Mouse (Mus musculus) neural tube, embryonic 15.5 days (tissue): ENCODE results near the gene Rheb. TPM values are rescaled to one million over a fixed set of nuclear protein-coding genes. Genes with fewer than 3 reads are reported as not detected.
"Not testable (repeated sequence)": the region's sequence is repeated elsewhere in the genome, so short reads cannot be mapped to it uniquely, and the experiment has no call there.

Experiments
- ATAC-seq: fragments of 200-750 bp; cut with Nextera tagmentation; 2 replicates; pipeline ENCODE4 v1.8.0; 2017; ENCODE audit warnings: mild to moderate bottlenecking, moderate TSS enrichment, moderate library complexity; ENCODE audit not compliant: low FRiP score
- H3K27ac ChIP-seq: fragments of 300-500 bp; sonication (generic); replicated peaks from 2 replicates; pipeline ENCODE4 v1.5.1; 2015; ENCODE audit warnings: mild to moderate bottlenecking, inconsistent platforms
- H3K27me3 ChIP-seq: fragments of 300-500 bp; sonication (generic); replicated peaks from 2 replicates; pipeline ENCODE4 v1.6.1; 2015; ENCODE audit warnings: inconsistent platforms
- H3K36me3 ChIP-seq: fragments of 300-500 bp; sonication (generic); 2 replicates; pipeline ENCODE4 v1.6.1; 2015; ENCODE audit warnings: inconsistent platforms
- H3K4me1 ChIP-seq: fragments of 300-500 bp; sonication (generic); 2 replicates; pipeline ENCODE4 v1.6.1; 2015; ENCODE audit warnings: inconsistent platforms
- H3K4me2 ChIP-seq: fragments of 300-500 bp; sonication (generic); 2 replicates; pipeline ENCODE4 v1.6.1; 2015; ENCODE audit warnings: inconsistent platforms, mild to moderate bottlenecking, moderate library complexity
- H3K4me3 ChIP-seq: fragments of 300-500 bp; sonication (generic); replicated peaks from 2 replicates; pipeline ENCODE4 v1.5.1; 2015; ENCODE audit warnings: mild to moderate bottlenecking, inconsistent platforms
- H3K9ac ChIP-seq: fragments of 300-500 bp; sonication (generic); replicated peaks from 2 replicates; pipeline ENCODE4 v1.6.1; 2015; ENCODE audit warnings: mild to moderate bottlenecking, inconsistent platforms
- H3K9me3 ChIP-seq: fragments of 300-500 bp; sonication (generic); replicated peaks from 2 replicates; pipeline ENCODE4 v1.6.1; 2016; ENCODE audit warnings: inconsistent platforms
- WGBS: fragments of 180-500 bp; shearing (Covaris S2); methylation state at CpG from one replicate; pipeline ENCODE4 v1.1.7; 2015; ENCODE audit warnings: mixed read lengths; 5-methylcytosine and 5-hydroxymethylcytosine counted together
- polyA plus RNA-seq: library from polyadenylated mRNA; unstranded; fragments of >200 nt; fragmentation: Nextera tagmentation; extraction: Ambion mirVana; gene quantifications from 2 replicates; pipeline ENCODE4 v1.2.1, GENCODE M21; 2015

Rheb gene
- polyA plus RNA-seq, 1 experiment from 2014 or later: 258 TPM

DNA sequence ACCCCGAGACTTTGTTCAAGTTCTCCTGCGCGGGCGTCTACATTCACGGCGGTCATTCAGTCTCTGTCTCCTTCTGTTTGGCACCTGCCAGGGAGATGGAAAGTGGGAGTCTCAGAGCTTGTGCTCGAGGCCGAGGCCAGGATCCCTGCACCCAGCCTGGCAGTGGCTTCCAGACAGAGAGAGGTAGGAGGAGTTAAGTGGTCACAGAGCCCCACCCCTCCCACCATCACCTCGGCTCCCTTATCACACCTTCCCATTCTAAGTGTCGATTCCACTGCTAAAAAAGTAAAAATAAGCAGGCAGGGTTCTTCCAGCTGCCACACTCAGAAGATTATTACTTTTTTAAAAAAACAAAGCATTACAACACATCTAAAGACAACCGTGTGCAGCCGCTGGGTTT lies 21.4 kb upstream of the Rheb start:
- Histone ChIP-seq H3K9me3 (no peaks in the 10 kb centered on the region), H3K27ac (no peak overlapping the region), H3K9ac (no peak overlapping the region), H3K4me2 (no peak overlapping the region), H3K27me3 (no peaks in the 10 kb centered on the region), H3K36me3 (peaks cover 59% of the 10 kb centered on the region), H3K4me3 (no peak overlapping the region), H3K4me1 (no peaks in the 10 kb centered on the region)
- WGBS: 86% methylated on average over 12 of the region's 12 CpGs
- ATAC-seq: no peak

DNA sequence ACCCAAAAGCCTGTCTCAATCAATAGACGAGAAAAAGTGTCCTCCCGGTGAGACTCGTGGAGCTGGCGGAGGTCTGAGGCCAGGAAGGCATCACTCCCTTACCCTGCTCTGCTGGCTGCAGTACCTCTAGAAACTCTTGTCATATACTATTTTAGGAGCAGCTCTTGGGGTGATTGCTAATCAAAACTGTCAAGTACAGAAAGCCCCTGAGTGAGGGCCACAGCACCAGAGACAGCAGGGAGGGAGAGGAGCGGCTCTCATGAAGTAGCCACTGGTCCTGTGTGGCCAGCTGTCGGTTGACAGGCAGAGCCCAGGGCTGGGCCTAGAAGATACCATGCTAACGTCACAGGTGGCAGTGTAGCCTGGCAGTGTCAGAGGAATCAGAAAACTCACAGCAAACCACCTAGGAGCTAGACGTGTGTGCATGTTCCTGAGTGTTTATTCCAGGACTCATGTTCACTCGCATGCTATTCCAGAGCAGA lies 19.1 kb upstream of the Rheb start:
- 89% methylated on average over 9 of the region's 9 CpGs for WGBS
- ATAC-seq: no peak

DNA sequence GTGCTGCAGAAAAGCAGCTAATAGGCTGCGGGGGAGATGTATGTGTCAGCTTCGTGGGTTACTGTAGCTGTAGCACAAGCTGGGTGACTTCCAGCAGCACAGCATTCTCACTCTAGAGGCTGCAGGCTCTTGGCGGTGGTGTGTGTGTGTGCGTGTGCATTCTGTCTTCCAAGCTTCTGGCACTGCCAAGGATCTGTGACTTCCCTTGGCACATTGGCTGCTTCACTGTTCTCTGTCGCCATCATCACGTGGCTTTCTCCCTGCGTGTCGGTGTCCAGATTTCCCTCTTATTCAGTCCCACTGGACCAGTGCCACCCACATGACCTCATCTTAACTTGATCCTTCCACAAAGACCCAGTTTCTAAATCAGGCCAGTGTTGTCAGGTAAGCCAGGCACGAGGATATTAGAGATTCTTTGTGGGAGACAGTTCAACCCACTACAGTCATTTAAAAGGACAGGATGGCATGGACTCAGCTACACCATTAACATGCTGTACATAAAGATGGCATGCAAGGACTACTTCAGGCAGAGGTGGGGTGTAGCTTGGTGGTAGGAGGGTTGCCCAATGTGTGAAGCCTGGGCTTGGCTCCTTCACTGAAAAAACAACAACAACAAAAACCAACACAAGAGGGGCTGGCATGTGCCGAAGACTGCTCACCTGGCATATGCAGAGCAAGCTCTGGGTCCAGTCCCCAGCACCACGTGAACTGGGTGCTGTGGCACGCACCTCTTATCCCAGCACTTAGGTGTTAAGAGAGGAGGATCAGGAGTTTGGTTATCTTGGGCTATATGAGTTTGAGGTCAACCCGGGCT lies 18.4 kb upstream of the Rheb start:
- Histone ChIP-seq H3K4me1 (no peaks in the 10 kb centered on the region), H3K9me3 (no peaks in the 10 kb centered on the region), H3K4me3 (no peak overlapping the region), H3K27me3 (no peaks in the 10 kb centered on the region), H3K36me3 (peaks cover 37% of the 10 kb centered on the region), H3K9ac (no peak overlapping the region), H3K4me2 (no peak overlapping the region), H3K27ac (0 out of 2 replicates have a peak overlapping the region, but pooled peaks have one; percentile 9)
- 80% methylated on average over 13 of the region's 13 CpGs for WGBS
- ATAC-seq: peak; percentile 77

More for the DNA sequence above, 19.1 kb upstream of the Rheb start:
- Histone ChIP-seq H3K4me1 (no peaks in the 10 kb centered on the region), H3K9ac (no peak overlapping the region), H3K27me3 (no peaks in the 10 kb centered on the region), H3K4me3 (no peak overlapping the region), H3K36me3 (peaks cover 41% of the 10 kb centered on the region), H3K27ac (no peak overlapping the region), H3K4me2 (no peak overlapping the region), H3K9me3 (no peaks in the 10 kb centered on the region)

DNA sequence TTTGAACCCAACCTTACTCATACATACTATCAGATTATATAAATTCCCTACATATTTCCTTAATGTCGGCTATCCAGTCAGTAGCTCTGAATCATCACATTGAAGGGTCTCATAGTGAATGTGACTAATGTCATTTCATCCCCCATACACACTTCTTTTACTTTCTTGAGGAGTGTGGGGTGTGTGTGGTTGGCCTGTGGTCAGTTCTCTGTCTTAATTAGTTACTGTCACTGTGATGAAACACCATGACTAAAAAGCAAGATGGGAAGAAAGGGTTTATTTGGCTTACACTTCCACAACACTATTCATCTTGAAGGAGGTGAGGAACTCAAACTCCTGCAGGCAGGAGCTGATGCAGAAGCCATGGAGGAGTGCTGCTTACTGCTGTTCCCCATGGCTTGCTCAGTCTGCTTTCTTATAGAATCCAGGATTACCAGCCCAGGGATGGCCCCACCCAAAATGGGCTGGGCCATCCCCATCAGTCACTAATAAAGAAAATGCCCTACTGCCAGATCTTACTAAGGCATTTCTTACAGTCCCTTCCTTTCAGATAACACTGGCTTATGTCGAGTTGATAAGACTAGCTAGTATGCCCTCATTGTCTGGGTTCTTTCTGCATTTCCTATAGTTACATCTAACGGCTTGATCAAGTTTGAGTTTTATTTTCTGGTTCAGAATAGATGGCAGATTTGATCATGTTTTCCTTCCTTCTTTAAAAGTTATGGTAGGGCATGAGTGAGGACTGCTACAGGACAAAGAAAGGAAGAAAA lies 17.5 kb upstream of the Rheb start:
- Histone ChIP-seq H3K9me3 (no peaks in the 10 kb centered on the region), H3K27me3 (no peaks in the 10 kb centered on the region), H3K27ac (no peak overlapping the region), H3K4me2 (no peak overlapping the region), H3K4me1 (no peaks in the 10 kb centered on the region), H3K9ac (no peak overlapping the region), H3K36me3 (peaks cover 34% of the 10 kb centered on the region), H3K4me3 (no peak overlapping the region)
- no peak for ATAC-seq
- WGBS: 83% methylated on average over 3 of the region's 3 CpGs

DNA sequence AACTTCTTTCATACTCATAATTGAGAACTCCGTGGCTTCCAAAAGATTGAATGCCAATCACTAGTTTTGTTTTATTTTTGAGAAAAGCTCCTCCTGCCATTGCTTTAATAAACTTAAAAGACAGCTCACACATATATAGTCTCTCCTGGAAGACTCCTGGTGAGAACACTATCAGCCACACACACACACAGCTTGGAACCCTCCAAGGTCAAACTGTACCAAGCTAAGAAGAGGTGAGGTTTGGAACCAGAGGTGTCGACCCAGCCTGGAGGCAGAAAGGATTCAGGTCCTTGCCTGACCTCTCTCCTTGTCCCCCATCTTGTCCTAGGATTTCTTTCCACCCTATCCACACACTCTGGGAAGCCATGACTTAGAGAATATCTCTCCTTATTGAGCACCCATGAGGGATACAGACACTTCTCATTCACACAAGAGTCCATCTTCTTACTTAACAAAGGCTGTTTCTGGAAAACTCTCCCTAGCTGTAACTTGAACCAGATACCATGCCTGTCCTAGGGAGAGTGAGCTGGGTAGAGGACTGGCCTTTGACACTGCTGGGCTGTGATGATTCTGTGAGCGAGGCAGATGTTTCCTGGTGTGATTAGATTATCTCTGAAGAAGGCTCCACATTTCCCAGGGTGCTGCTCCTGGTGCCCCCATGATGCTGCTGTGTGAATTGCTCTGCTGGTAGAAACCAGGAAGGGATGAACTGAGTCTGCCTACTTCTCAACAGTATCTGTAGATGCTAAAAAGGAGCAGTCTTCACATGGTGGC lies 12.6 kb upstream of the Rheb start:
- Histone ChIP-seq H3K4me2 (no peak overlapping the region), H3K4me1 (no peaks in the 10 kb centered on the region), H3K27me3 (no peaks in the 10 kb centered on the region), H3K4me3 (no peak overlapping the region), H3K9me3 (no peaks in the 10 kb centered on the region), H3K27ac (no peak overlapping the region), H3K36me3 (no peaks in the 10 kb centered on the region), H3K9ac (no peak overlapping the region)
- WGBS: 79% methylated on average over 3 of the region's 3 CpGs
- no peak for ATAC-seq

DNA sequence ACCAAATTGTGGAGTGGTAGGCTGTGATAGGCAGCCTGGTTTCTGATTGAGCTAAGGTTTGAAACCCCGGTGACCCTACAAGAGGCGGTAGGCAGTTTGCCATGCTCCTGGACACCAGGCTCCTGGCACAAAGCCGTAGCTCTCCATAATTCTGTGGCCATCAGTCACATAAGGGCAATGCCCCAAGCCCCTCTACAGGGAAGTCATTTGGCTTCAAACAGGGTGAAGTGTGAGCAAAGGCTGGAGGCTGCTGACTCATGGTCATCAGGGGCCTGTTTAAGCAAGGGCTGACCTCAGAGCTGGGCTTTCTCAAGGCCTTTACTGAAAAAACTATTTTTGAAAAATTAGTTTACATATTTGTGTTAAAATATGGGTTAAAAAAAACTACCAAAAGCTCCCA lies 11.8 kb upstream of the Rheb start:
- H3K4me2 ChIP-seq: no peak overlapping the region
- H3K4me1 ChIP-seq: no peaks in the 10 kb centered on the region
- no peak overlapping the region for H3K27ac ChIP-seq
- no peak overlapping the region for H3K4me3 ChIP-seq
- no peak for ATAC-seq
- H3K9me3 ChIP-seq: no peaks in the 10 kb centered on the region
- no peaks in the 10 kb centered on the region for H3K27me3 ChIP-seq
- H3K9ac ChIP-seq: no peak overlapping the region
- H3K36me3 ChIP-seq: no peaks in the 10 kb centered on the region
- 91% methylated on average over 3 of the region's 3 CpGs for WGBS

DNA sequence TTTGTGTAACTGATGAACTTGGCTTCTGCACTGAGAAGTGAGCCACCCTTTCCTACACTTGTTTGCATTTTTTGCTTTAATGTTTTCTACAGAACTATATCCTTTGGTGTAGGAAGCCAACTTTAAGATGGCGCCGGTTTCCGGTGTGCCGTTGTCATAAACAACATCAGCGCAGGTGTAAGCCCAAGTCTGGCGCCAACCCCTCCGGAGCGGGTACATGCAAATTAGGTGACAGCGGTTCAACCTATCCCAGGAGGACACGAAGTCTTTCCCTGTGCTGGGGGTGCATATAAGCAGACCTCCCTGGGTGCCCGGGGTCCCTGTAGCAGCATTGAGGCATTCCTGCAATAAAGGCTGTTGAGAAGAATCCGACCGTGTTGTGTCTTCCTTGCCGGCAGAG lies 5.8 kb upstream of the Rheb start:
- 84% methylated on average over 14 of the region's 14 CpGs for WGBS

DNA sequence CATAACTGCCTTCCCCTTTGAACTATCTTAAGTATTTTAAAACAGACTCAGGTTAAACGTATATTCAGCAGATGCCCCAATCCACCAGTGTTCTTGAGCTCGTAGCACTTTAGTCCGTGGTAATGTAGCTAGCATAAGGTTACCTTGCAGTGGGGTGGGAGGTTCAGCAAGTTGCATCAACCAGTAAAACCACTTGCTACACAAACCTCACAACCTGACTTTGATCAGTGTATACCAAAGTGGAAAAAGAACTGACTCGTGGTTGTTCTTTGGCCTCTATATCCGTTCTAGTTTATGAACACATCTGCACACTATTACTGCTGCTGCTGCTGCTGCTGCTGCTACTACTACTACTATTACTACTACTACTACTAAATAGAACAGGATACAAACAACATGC lies 1.4 kb upstream of the Rheb start:
- peak overlapping the region; percentile 98 for H3K27ac ChIP-seq
- H3K27me3 ChIP-seq: no peaks in the 10 kb centered on the region
- H3K9ac ChIP-seq: 0 out of 2 replicates have a peak overlapping the region, but pooled peaks have one; percentile 73
- H3K4me3 ChIP-seq: no peak overlapping the region
- peaks cover 33% of the 10 kb centered on the region for H3K4me1 ChIP-seq
- no peaks in the 10 kb centered on the region for H3K9me3 ChIP-seq
- H3K36me3 ChIP-seq: no peaks in the 10 kb centered on the region
- H3K4me2 ChIP-seq: peak overlapping the region; percentile 93
- ATAC-seq: no peak
- WGBS: 92% methylated on average over 5 of the region's 5 CpGs

More for the DNA sequence above, 5.8 kb upstream of the Rheb start:
- H3K36me3 ChIP-seq, H3K9ac ChIP-seq, H3K27ac ChIP-seq, H3K4me1 ChIP-seq, ATAC-seq, H3K4me2 ChIP-seq, H3K27me3 ChIP-seq, H3K4me3 ChIP-seq, H3K9me3 ChIP-seq: not testable (repeated sequence)

DNA sequence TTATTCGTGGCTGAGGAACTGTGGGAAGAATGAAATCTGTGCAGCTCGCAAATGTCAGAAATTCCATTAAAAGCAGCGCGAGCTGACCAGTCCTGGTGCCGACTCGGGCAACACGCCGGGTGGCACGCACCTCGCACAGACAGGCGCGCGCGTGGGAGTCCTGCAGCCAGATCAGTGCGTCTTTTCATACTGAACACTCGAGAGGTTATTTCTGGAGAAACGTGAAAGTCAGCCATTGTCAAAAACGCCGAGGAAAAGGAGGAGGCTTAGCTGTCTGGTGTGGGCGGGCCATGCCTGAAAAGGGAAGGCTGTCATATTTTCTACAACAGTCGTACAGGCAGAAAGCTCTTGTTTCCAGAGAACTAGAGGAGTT lies 665 bp upstream of the Rheb start:
- WGBS: 1% methylated on average over 21 of the region's 21 CpGs
- peak overlapping the region; percentile 98 for H3K27ac ChIP-seq
- peak overlapping the region; percentile 93 for H3K4me2 ChIP-seq
- H3K4me1 ChIP-seq: peaks cover 37% of the 10 kb centered on the region
- no peaks in the 10 kb centered on the region for H3K36me3 ChIP-seq
- H3K4me3 ChIP-seq: peak overlapping the region; percentile 89
- H3K27me3 ChIP-seq: no peaks in the 10 kb centered on the region
- peak; percentile 33 for ATAC-seq
- peak overlapping the region; percentile 73 for H3K9ac ChIP-seq
- no peaks in the 10 kb centered on the region for H3K9me3 ChIP-seq

DNA sequence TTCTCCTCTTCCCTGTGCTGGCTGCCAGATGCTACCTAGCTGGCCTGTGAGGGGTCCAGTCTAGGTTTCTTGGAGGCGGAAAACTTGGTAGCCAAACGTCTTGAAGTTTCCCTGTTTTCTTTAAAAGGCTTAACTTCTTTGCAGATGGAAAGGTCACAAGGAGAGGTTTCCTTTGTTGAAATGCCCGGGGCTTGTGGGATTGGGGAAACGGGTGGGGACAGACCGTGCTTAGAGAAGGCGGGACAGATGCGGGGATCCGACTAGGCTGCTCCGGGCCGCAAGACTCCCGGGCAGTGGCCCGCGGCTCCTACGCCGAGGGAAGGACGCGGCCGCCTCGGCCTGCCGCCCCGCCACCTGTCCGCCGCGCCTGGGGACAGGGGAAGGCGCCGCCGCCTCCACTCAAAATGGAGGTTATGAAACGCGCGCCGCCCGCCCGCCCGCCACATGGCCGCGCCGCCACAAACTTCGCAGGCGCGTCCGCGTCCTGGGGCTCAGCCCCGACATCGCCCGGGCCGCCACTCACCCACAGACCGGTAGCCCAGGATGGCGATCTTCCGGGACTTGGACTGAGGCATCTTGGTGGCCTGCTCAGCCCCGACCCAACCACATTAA lies 656 bp downstream of the Rheb start:
- Histone ChIP-seq H3K4me1 (peaks cover 42% of the 10 kb centered on the region), H3K9ac (peak overlapping the region; percentile 89), H3K9me3 (no peaks in the 10 kb centered on the region), H3K4me3 (peak overlapping the region; percentile 89), H3K27me3 (no peaks in the 10 kb centered on the region), H3K27ac (peak overlapping the region; percentile 98), H3K36me3 (no peaks in the 10 kb centered on the region), H3K4me2 (peak overlapping the region; percentile 93)
- under 1% methylated on average over 45 of the region's 50 CpGs for WGBS
- ATAC-seq: peak; percentile 29

DNA sequence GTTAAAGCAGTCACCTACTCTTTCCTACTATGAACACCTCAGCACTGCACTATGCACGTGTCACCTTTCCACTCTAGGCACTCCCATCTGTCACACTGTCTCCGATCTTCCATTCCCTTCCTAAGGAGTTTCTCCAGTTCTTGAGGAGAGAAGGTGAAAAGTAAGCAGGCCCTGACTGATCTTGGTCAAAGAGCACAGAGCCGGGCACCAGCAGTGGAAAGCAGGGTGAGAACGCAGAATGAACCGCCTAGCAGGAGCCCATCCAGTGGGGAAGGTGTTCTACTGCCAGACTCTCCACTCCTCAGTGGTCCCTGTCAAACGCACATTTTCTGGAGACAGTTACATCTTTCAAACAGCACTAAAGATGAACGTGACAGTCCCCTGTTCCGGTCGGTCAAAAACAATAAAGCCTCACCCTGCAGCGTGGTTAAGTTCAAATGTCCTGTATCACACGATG lies 1.4 kb downstream of the Rheb start:
- H3K36me3 ChIP-seq: no peaks in the 10 kb centered on the region
- peaks cover 42% of the 10 kb centered on the region for H3K4me1 ChIP-seq
- 17% methylated on average over 11 of the region's 11 CpGs for WGBS
- H3K9me3 ChIP-seq: no peaks in the 10 kb centered on the region
- H3K9ac ChIP-seq: peak overlapping the region; percentile 89
- H3K27me3 ChIP-seq: no peaks in the 10 kb centered on the region
- H3K4me2 ChIP-seq: peak overlapping the region; percentile 93
- peak overlapping the region; percentile 98; the same call in 1 of the 2 replicates for H3K27ac ChIP-seq
- H3K4me3 ChIP-seq: peak overlapping the region; percentile 89
- no peak for ATAC-seq
